Mouse (Mus musculus): ENCODE data around the gene Trp53i13.
A peak's percentile ranks its signal among the peaks of the same experiment; 100 is the strongest.

Trp53i13 gene

DNA sequence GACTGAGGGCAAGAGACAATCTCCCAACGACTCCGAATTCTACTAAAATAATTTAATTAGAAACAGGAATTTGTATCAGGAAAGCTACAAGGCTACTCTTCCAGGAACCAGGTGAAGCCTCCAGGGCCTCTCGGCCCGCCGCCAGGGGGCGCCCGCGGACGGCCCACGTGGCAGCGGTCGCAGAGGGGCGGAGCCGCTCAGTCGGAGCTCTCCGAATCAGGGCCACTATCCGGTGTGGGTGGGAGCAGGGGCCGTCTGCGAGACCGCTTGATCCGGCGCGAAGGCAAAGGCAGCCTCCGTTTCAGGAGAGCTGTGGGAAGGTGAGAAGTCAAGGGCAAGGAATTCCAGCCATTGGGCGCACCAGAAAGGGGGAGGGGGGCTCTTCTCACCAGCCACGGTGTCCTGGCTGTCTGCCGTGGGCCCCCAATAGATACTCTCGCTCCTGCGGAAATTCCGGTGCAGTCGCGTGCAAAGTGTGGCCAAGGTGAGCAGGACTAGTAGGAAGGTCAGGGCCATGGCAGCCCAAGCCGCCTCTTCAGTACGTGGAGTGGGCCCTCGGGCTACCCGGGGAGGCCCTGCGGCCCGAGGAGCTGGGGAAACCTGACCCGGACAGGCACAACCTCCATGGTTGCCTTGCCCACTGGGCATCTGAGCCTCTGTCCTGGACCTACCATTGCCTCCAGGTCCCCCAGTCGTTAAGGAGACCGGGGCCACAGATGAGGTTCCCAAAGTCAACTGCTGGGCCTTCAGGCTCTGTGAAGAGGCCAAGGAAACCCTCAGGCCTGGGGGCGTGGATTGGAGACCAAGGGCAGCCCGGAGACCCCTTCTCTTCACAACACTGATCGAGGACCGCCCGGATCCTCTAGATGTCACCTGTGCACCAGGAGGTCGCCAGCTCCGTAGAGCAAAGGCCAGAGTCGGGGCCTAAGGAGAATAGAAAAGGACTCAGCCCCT is 7.4 kb downstream of the Trp53i13 start:
- ATAC-seq (ENCODE audit: insufficient number of reproducible peaks, low FRiP score, low TSS enrichment), result 0 out of 2 replicates have a peak, but pooled peaks have one; percentile 9

DNA sequence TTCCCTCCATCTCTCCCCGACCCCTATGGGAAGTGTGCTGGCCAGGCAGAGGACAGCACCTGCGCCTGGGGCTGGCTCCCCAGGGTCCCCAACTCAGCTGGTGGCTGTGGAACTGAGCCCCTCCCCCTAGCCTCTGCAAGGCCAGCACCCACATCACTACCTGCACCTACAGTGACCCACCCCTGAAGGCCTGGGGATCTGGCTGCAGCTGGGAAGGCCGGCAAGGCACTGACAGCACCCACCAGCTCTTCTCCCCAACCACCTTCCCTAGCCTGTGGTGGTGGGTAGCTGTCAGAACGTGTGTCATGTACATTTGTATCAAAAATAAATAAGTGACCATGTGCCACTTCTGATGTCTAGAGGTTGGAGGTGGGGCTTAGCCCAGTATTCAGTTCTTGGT is 8.4 kb downstream of the Trp53i13 start:
- ATAC-seq (ENCODE audit: insufficient number of reproducible peaks, low FRiP score, low TSS enrichment), result no peak

DNA sequence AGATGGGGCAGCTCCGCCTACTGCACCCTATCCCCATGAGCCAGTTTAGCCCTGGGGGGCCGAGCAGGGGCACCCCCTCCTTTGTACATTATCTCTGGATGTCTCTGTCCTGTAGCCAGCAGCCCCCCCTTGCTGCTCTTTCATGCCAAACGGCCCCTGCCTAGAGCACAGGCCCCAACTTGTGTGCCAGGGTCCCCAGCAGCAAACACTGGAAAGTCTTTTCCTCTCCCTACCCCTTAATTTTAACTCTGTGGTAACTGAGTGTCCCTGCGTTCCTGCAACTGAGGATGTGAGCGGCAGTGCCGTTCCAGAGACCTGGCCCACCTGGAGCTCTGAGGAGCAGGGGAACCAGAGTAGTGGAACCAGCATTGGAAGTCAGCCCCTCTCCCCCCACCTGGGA is 8.8 kb downstream of the Trp53i13 start:
- no peak for ATAC-seq (ENCODE audit: insufficient number of reproducible peaks, low FRiP score, low TSS enrichment)

GRCm38 (mm10) chr11:77506273-77506672 is 9.5 kb downstream of the Trp53i13 start:
- ATAC-seq (ENCODE audit: insufficient number of reproducible peaks, low FRiP score, low TSS enrichment), result no peak

DNA sequence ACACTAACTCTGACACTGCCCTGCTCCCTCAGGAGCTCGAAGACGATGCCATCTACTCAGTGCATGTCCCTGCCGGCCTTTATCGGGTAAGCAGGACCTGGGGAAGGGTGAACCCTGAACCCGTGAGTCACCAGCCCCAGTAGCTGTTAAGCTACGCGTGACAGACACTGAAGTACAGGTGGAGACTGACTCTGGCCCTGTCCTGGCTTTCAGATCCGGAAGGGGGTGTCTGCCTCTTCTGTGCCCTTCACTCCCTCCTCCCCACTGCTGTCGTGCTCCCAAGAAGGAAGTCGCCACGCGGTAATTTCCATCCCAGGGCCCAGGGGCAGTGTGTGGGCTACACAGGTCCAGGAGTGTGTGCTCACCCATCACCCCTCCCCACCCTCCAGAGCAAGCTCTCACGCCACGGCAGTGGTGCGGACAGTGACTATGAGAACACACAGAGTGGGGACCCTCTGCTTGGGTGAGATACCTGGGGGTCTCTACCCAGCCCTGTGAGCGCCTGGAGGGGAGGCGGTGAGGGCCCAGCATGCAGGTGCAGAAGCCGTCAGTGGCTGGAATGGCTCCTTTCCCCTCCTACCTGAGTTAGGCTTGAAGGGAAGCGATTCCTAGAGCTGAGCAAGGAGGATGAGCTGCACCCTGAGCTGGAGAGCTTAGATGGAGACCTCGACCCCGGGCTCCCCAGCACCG is 10.3 kb downstream of the Trp53i13 start:
- no peak for ATAC-seq (ENCODE audit: insufficient number of reproducible peaks, low FRiP score, low TSS enrichment)

DNA sequence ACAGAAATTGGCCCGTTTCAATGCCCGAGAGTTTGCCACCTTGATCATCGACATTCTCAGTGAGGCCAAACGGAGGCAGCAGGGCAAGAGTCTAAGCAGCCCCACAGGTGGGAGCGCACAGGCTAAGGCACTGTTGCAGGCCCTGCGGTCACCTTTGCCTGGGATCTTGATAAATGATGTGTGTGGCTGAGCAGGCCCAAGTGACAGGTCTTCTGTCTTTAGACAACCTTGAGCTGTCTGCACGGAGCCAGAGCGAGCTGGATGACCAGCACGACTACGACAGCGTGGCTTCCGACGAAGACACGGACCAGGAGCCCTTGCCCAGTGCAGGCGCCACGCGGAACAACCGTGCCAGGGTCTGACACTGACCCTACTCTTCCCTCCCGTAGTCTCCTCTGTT is 11.4 kb downstream of the Trp53i13 start:
- ATAC-seq (ENCODE audit: insufficient number of reproducible peaks, low FRiP score, low TSS enrichment), result no peak

- no peak for ATAC-seq (ENCODE audit: insufficient number of reproducible peaks, low FRiP score, low TSS enrichment)
These were observed 12.3 kb downstream of the Trp53i13 start for GRCm38 (mm10) chr11:77503511-77503910.

- no peak for ATAC-seq (ENCODE audit: insufficient number of reproducible peaks, low FRiP score, low TSS enrichment)
These were observed 13.3 kb downstream of the Trp53i13 start for GRCm38 (mm10) chr11:77502481-77502880.

DNA sequence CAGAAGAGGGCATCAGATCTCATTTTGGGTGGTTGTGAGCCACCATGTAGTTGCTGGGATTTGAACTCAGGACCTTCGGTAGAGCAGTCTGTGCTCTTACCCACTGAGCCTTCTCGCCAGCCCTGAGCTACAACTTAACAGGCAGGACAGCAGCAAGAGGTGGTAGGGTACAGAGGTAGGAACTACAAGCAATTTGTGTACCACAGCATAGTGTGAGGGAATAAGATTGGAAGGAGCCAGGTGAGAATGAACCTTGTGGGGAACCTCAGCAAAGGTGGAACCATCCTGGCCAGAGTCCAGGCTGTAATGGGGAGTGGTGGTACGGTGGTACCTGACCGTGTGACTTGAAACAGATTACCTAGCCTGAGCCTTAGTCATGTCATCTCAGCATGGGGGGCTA is 13.8 kb downstream of the Trp53i13 start:
- no peak for ATAC-seq (ENCODE audit: insufficient number of reproducible peaks, low FRiP score, low TSS enrichment)

DNA sequence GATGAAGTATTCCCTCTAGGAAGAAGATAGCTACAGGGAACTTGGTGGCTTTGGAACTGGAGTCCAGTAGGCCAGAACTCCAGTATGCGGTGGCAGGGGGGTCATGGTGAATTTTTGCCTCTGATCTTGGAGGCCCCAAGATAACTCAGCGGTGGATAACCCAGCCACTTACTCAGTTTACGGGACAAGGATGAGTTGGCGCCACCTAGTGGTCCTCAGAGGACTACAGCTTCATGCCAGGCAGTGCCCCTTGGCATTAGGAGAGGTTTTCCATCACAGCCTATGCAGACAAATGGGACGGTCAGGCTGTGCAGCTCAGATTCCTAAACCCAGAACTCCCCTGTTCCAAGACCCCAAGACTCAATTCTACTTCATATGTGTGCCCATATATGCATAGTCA is 14.4 kb downstream of the Trp53i13 start:
- ATAC-seq (ENCODE audit: insufficient number of reproducible peaks, low FRiP score, low TSS enrichment), result 0 out of 2 replicates have a peak, but pooled peaks have one; percentile 23

DNA sequence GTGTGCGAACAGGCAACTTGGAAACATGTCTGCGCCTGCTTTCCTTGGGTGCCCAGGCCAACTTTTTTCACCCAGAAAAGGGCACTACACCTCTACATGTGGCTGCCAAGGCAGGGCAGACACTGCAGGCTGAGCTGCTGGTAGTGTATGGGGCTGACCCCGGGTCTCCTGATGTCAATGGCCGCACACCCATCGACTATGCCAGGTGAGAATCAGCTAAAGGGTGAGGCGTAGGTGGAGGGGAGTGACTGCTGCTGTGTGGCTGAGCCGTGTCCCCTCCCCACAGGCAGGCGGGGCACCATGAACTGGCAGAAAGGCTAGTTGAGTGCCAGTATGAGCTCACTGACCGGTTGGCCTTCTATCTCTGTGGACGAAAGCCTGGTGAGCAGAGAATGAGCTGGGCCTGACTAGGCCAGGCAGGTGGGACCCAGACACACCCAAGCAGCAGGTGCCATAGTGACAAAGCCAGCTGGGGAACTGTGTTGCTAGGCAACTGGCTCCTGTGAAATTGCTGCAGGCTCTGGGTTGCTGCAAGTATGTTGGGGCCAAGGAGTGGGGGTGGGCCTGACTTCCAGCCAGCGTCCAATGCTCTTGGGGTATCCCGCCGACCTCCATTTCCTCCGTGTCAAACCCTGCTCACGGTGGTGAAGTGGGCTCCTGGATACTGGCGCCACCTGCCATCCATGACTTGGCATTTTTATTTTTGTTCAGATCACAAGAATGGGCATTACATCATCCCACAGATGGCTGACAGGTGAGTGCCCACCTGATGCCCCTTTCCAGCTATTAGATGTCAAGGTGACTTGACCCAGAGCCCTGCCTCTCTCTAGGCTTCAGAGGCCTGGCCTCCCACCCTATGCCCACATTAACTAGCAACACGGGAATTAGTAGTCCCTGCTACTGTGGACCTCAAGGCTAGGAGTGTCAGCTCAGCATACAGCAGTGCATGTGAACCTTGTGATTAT is 15.1 kb downstream of the Trp53i13 start:
- ATAC-seq (ENCODE audit: insufficient number of reproducible peaks, low FRiP score, low TSS enrichment), result no peak

GRCm38 (mm10) chr11:77499354-77499753 is 16.4 kb downstream of the Trp53i13 start:
- peak; percentile 29; the same call in 1 of the 2 replicates for ATAC-seq (ENCODE audit: insufficient number of reproducible peaks, low FRiP score, low TSS enrichment)

DNA sequence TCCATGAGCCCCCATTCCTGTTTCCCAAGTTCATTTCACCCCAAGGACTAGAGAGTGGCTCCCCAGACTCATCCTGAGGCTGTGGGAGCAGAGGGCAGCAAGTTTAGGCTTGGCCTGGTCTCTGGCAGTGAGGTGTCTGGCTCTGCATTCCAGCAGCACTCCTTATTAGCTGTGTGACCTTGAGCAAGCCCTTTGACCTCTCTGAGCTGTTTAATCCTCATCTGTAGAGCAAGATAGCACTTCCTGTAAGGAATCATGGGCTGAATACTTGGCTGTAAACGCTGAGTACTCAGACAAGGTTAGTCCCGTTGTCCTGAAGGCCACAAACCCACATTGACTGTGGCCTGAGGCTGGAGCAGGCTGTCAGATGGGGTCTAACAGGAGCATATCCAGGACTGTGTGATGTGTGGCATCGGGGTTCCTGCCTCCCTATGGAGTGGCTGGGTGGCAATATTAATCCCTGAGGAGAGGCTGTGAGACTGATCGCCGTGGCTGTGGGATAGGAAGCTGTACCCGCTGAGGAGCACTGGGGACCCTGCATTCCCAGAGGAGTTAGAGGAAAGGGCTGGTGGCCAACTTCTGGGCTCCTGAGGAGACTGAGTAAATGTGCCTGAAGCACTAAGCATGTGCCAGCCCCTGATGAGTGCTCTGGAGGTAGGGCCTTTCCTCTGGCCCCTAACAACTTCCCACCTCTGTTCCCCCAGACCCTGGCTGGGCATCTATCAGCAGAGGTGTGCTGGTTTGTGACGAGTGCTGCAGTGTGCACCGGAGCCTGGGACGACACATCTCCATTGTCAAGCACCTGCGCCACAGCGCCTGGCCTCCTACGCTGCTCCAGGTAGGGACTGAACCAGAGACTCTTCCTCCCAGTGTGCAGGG is 17.3 kb downstream of the Trp53i13 start:
- ATAC-seq (ENCODE audit: insufficient number of reproducible peaks, low FRiP score, low TSS enrichment), result no peak

DNA sequence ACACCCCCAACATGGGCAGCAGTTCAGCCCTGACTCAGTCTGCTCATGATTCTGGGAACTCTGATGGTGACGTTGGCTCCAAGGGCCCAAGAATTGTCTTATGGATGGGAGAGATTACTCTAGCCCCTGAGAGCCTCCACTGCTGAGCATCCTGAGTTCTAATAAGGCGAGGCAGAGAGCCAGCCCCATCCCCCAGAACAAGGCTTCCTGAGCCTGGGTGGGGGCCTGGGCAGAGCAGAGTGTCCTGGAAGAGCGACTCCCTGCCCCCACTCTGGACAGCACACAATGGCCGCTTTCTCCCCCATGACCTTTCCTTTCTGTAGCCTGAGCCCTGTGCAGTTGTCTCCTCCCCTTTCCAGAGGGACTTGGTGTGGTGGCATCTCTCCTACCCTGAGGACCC is 17.9 kb downstream of the Trp53i13 start:
- ATAC-seq (ENCODE audit: insufficient number of reproducible peaks, low FRiP score, low TSS enrichment), result no peak

- no peak for ATAC-seq (ENCODE audit: insufficient number of reproducible peaks, low FRiP score, low TSS enrichment)
These were observed 18.4 kb downstream of the Trp53i13 start for GRCm38 (mm10) chr11:77497341-77497756.

DNA sequence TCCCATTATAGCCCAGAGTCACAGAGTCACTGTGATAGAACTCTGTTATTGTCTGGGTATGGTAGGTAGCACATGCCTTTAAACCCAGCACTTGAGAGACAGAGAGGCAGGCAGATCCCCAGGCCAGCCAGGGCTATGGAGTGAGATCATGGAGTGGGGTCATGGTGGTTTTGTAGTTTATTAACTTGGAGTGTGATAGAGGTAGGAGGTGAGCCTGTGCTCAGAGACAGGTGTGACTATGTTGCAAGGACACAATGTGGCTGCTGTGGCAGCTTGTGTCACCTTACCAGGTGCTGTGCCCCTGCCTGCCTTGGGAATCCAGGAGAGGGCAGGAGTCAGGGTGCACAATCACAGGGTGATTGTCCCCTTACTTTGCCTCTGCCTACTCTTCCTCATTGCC is 20.3 kb downstream of the Trp53i13 start:
- no peak for ATAC-seq (ENCODE audit: insufficient number of reproducible peaks, low FRiP score, low TSS enrichment)

DNA sequence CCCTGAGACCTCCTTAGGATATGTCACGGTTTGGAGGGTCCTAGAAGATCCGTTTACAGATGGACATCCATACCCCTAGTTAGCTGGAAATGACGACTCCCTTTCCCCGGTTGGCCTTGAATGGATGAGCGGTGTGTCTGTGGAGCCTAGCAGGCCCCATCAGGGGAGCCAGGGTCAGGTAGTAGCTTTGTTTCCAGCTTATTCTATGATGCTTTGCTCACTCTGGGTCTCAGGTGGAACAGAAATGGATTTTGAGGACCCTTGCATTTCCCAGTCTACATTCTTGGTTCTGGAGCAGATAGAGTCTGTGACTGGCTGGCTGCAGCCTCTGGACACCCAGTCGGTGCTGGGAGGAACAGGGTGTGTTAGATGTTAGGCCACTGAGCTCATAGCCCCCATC is 21.0 kb downstream of the Trp53i13 start:
- no peak for ATAC-seq (ENCODE audit: insufficient number of reproducible peaks, low FRiP score, low TSS enrichment)

DNA sequence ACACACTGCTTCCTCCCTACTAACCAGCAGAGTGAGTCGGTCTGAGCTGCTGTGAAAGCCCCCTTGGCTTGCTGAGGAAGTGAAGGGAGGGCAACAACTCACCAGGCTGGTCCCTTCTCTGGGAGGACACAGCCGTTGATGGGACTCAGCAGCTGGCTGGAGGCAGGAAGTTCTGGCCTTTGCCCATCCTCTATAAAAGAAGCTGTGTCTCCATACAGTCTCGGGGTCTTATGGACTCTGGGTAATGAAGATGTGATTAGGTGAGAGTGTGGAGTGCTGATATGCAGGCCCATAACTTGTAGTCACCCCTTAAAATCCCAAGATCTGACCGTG is 21.5 kb downstream of the Trp53i13 start:
- ATAC-seq (ENCODE audit: insufficient number of reproducible peaks, low FRiP score, low TSS enrichment), result no peak

- ATAC-seq (ENCODE audit: insufficient number of reproducible peaks, low FRiP score, low TSS enrichment), result no peak
These were observed 22.1 kb downstream of the Trp53i13 start, which contains the start of gene Git1 for GRCm38 (mm10) chr11:77493512-77494343. Gene Git1, plus strand, starts transcription at chr11:77493562.

Measured in cerebellum, adult (tissue).